Mouse (Mus musculus) lung, embryonic 14.5 days (tissue): ENCODE data around the gene Ephb1. TPM values are rescaled to one million over a fixed set of nuclear protein-coding genes. Genes with fewer than 3 reads are reported as not detected.

ENCODE experiments used
- ATAC-seq: fragments of 200-750 bp; cut with Nextera tagmentation; 2 replicates; pipeline ENCODE4 v1.8.0; 2017; ENCODE audit warnings: mild to moderate bottlenecking, moderate TSS enrichment, moderate library complexity; ENCODE audit not compliant: insufficient read depth
- DNase-seq: peaks from one replicate; pipeline ENCODE4 v3.0.0-alpha.2; 2015
- H3K27ac ChIP-seq: fragments of 300-500 bp; sonication (generic); 2 replicates; pipeline ENCODE4 v1.5.1; 2014; ENCODE audit warnings: low read depth, mild to moderate bottlenecking, moderate library complexity
- H3K27me3 ChIP-seq: fragments of 300-500 bp; sonication (generic); 2 replicates; pipeline ENCODE4 v1.6.1; 2014; ENCODE audit warnings: low read length, control low read depth; ENCODE audit not compliant: insufficient read depth
- H3K36me3 ChIP-seq: fragments of 300-500 bp; sonication (generic); 2 replicates; pipeline ENCODE4 v1.6.1; 2014; ENCODE audit warnings: control low read depth; ENCODE audit not compliant: insufficient read depth
- H3K4me1 ChIP-seq: fragments of 300-500 bp; sonication (generic); 2 replicates; pipeline ENCODE4 v1.6.1; 2014; ENCODE audit warnings: antibody characterized with exemption, control low read depth; ENCODE audit not compliant: insufficient read depth
- H3K4me2 ChIP-seq: fragments of 300-500 bp; sonication (generic); 2 replicates; pipeline ENCODE4 v1.6.1; 2014; ENCODE audit warnings: mild to moderate bottlenecking
- H3K4me3 ChIP-seq: fragments of 300-500 bp; sonication (generic); 2 replicates; pipeline ENCODE4 v1.5.1; 2014; ENCODE audit warnings: low read depth, low read length
- H3K9ac ChIP-seq: fragments of 300-500 bp; sonication (generic); 2 replicates; pipeline ENCODE4 v1.6.1; 2014
- H3K9me3 ChIP-seq: fragments of 300-500 bp; sonication (generic); 2 replicates; pipeline ENCODE4 v1.6.1; 2016; ENCODE audit warnings: low read depth, low read length, control low read depth
- CTCF ChIP-seq: IDR thresholded peaks from 2 replicates; pipeline ENCODE4 v1.5.1; 2016; ENCODE audit warnings: antibody characterized with exemption, low read depth
- WGBS: fragments of 180-500 bp; shearing (Covaris S2); extraction: QIAGEN DNeasy Blood & Tissue Kit; methylation state at CpG from one replicate; pipeline ENCODE4 v1.1.7; 2014; 5-methylcytosine and 5-hydroxymethylcytosine counted together
- polyA plus RNA-seq: library from polyadenylated mRNA; unstranded; fragments of >200 nt; fragmentation: Nextera tagmentation; extraction: Ambion mirVana; gene quantifications from 2 replicates; pipeline ENCODE4 v1.2.1, GENCODE M21; 2014

Gene Ephb1
- polyA plus RNA-seq, 1 experiment from 2014 or later: 1.6 TPM

DNA sequence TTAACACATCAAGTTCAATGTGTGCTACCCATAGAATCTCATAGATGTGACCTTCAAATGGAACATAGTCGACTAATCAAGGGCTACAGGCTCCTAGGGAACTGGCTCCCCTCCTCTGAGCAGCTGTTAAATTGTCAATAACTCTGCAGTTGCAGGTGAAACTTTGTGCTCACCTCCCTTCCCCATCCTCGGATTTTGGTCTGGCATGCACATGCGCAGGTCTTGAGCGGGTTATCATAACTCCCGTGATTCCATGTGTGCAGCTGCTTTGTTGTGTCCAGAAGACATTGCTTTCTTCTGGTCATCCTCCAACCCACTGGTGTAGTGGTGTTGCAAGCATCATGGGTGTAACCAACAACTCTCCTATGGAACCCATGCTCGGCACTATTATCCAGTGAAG is 4.8 kb upstream of the Ephb1 start:
- Histone ChIP-seq H3K36me3 (no peaks in the 10 kb centered on the region), H3K4me2 (no peak overlapping the region), H3K27me3 (peaks cover 23% of the 10 kb centered on the region; the same call in 1 of the 2 replicates), H3K4me1 (no peaks in the 10 kb centered on the region), H3K4me3 (no peak overlapping the region), H3K9ac (no peak overlapping the region), H3K27ac (no peak overlapping the region), H3K9me3 (no peaks in the 10 kb centered on the region)
- no peak for DNase-seq
- 89% methylated on average over 6 of the region's 6 CpGs for WGBS
- ATAC-seq: no peak
- TF ChIP-seq CTCF: no peak

- no peak overlapping the region for H3K4me3 ChIP-seq
- H3K9ac ChIP-seq: no peak overlapping the region
- no peak for TF ChIP-seq CTCF
- no peaks in the 10 kb centered on the region for H3K4me1 ChIP-seq
- H3K27ac ChIP-seq: no peak overlapping the region
- no peak overlapping the region for H3K4me2 ChIP-seq
- no peaks in the 10 kb centered on the region for H3K36me3 ChIP-seq
- no peak for ATAC-seq
- no peaks in the 10 kb centered on the region for H3K9me3 ChIP-seq
- DNase-seq: no peak
- H3K27me3 ChIP-seq: peaks cover 29% of the 10 kb centered on the region
- 64% methylated on average over 3 of the region's 3 CpGs for WGBS
Measured at GRCm38 (mm10) chr9:102358711-102359110, 4.2 kb upstream of the Ephb1 start.

DNA sequence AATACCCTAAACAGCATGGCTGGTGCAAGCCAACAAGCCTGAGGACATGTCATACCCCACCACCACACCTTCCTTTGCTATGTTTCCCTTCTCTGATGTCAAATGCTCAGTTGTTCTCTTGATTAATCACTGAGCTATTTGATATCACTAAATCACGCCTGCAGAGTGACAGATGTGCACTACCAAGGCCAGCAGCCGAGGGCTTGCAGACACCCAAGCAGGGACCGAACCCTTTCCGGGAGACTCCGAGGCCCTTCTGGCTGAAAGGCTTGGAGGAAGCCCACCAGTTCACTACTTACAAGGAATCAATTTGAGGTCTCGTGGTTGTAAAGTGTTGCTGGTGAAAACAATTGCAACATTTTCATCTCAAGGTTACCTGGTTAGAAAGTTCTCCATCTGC is 3.5 kb upstream of the Ephb1 start:
- DNase-seq (no peak), ATAC-seq (no peak)
- no peak overlapping the region for H3K4me2 ChIP-seq
- TF ChIP-seq CTCF: no peak
- H3K4me3 ChIP-seq: no peak overlapping the region
- no peak overlapping the region for H3K9ac ChIP-seq
- H3K27ac ChIP-seq: no peak overlapping the region
- H3K4me1 ChIP-seq: no peaks in the 10 kb centered on the region; the same call in 1 of the 2 replicates
- H3K9me3 ChIP-seq: no peaks in the 10 kb centered on the region
- 65% methylated on average over 6 of the region's 6 CpGs for WGBS
- H3K27me3 ChIP-seq: peaks cover 36% of the 10 kb centered on the region
- H3K36me3 ChIP-seq: no peaks in the 10 kb centered on the region

DNA sequence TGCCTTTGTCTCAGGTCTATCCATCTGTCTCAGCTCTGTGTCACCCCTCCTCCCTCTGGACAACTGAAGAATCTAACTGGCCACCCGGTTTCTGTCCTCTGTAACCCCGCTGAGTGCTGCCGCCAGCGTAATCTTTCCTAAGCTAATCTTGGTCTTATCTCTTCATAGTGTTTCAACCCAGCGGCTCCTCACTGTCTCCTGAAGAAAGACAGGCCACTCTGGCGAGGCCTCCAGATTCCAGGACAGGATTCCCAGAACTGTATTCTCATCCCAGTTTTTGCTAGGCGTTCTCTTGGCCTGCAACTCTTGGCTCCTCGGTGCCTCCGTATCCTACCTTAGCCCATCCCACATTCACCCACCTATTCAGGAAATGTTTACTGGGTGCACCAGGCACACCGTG is 2.0 kb upstream of the Ephb1 start:
- WGBS: 28% methylated on average over 10 of the region's 10 CpGs
- ATAC-seq (no peak), DNase-seq (no peak)
- no peaks in the 10 kb centered on the region; the same call in 1 of the 2 replicates for H3K4me1 ChIP-seq
- no peak for TF ChIP-seq CTCF
- H3K27me3 ChIP-seq: peaks cover 50% of the 10 kb centered on the region
- H3K4me3 ChIP-seq: no peak overlapping the region
- H3K9me3 ChIP-seq: no peaks in the 10 kb centered on the region
- H3K4me2 ChIP-seq: no peak overlapping the region
- no peak overlapping the region for H3K27ac ChIP-seq
- no peak overlapping the region for H3K9ac ChIP-seq
- H3K36me3 ChIP-seq: no peaks in the 10 kb centered on the region

DNA sequence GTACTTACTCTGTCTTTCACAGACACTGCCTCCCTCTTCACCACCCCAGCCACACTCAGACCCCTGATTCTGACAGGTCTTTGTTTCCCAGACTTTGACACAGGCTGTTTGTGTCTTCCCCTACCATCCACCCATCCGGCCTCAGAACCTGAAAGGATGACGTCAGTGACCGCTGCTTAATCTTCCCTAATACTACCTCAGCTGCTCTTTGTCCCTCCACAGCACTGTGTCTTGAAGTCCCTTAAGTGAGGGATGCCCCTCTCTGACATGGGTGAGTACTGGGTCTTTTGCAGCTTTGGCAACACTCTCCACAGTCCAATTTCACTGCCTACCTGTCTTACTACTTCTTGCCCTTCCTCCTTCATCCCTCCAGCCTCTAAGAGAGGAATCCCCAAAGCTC is 1.2 kb upstream of the Ephb1 start:
- TF ChIP-seq CTCF: no peak
- Histone ChIP-seq H3K27me3 (peaks cover 58% of the 10 kb centered on the region), H3K36me3 (no peaks in the 10 kb centered on the region), H3K9ac (no peak overlapping the region), H3K9me3 (no peaks in the 10 kb centered on the region), H3K4me1 (no peaks in the 10 kb centered on the region; the same call in 1 of the 2 replicates), H3K4me3 (no peak overlapping the region), H3K27ac (no peak overlapping the region), H3K4me2 (no peak overlapping the region)
- whole genome bisulfite sequencing: 56% methylated on average over 3 of the region's 3 CpGs
- DNase-seq (no peak), ATAC-seq (no peak)

DNA sequence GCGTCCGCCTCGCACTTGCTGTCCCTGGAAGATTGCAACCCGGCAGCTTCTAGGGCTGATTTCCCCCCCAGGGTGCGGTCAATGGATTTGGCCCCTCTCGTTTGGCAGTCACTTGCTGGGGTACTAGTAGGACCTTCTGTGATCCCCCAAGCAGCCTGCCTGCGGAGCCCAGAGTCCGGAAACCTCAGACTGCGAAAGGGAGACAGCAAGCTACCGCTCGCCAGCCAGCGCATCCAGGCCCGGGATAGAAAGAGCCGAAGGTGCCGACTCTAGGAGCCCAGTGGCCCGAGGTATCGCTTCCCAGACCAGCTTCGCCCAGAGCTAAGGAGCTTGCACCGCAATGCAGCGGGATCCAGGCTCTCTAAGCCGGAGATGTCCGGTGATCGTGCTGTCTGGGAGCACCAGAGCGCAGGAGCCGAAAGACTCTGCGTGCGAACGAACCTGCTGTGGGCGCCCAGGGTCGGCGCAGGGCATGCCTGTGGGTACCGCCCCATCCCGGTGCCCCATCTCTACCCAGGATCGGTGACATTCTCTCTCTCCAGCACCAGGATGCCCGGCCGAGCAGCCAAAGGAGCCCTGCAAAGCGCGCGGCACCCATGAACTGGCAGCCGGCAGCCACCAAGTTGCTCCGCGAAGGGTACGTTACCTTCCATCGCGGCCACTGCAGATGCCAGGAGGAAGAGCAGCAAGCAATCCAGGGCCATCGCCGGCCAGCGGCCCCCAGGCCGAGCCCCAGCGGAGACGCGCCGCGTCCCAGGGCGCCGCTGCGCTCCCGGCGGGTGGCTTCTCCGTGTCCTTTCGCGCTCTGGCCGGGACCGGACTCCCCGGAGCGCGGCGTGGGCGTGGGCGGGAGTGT is 629 bp downstream of the Ephb1 start:
- no peak for TF ChIP-seq CTCF
- Histone ChIP-seq H3K4me2 (peak overlapping the region; percentile 99), H3K4me3 (peak overlapping the region; percentile 50), H3K27ac (no peak overlapping the region), H3K9me3 (no peaks in the 10 kb centered on the region), H3K4me1 (no peaks in the 10 kb centered on the region; the same call in 1 of the 2 replicates), H3K27me3 (peaks cover 71% of the 10 kb centered on the region), H3K9ac (peak overlapping the region; percentile 52), H3K36me3 (no peaks in the 10 kb centered on the region)
- DNase-seq (peak; percentile 54), ATAC-seq (peak; percentile 57)
- under 1% methylated on average over 70 of the region's 70 CpGs for WGBS

DNA sequence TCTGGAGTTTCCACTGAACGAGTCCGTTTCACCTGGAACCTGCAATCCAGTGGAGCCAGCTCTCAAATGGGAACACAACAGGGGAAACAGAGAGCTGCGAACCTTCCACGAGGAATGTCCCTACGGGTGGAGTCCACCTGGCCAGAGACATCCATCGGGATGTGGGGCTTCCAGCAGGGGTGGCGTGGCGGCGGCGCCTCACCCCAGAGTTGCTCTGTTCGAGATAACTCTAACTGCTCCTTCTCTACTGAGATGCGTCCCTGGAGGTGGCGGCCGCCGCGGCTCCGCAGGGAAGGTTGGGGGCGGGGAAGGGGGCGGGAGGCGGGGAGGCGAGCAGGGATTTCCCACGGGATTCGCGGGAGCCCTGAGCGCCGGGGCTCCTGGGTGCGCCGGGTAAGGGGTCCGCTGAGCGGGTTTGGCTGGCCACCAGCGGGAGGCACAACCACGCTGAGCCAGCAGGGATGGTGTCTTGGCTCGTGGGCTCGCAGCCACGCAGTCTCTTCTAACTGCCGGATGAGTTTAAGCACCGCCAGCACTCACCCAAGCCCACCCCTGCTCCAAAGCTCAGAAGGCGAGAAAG is 1.3 kb downstream of the Ephb1 start:
- ATAC-seq (no peak), DNase-seq (no peak)
- peak overlapping the region; percentile 50 for H3K4me3 ChIP-seq
- no peaks in the 10 kb centered on the region for H3K36me3 ChIP-seq
- H3K27me3 ChIP-seq: peaks cover 76% of the 10 kb centered on the region
- no peaks in the 10 kb centered on the region; the same call in 1 of the 2 replicates for H3K4me1 ChIP-seq
- H3K4me2 ChIP-seq: peak overlapping the region; percentile 99
- no peak overlapping the region for H3K27ac ChIP-seq
- under 1% methylated on average over 34 of the region's 38 CpGs for WGBS
- no peak overlapping the region for H3K9ac ChIP-seq
- no peak for TF ChIP-seq CTCF
- H3K9me3 ChIP-seq: no peaks in the 10 kb centered on the region
